Mouse (Mus musculus): ENCODE measurements around the gene Primpol. TPM values are rescaled to one million over a fixed set of nuclear protein-coding genes. Genes with fewer than 3 reads are reported as not detected.

Gene Primpol
- polyA plus RNA-seq, 1 experiment from 2014 or later, result 10.7 TPM

GRCm38 (mm10) chr8:46562333-46562732 is 54.7 kb downstream of the Primpol start:
- WGBS, result 82% methylated on average over 16 of the region's 16 CpGs
- Histone ChIP-seq H3K27ac (replicated peaks in 1 of 2; ENCODE audit: control insufficient read depth in 1 of 2, insufficient read depth in 1 of 2, low read depth in 2 of 2, low read length in 2 of 2) (no peak overlapping the region), H3K4me3 (ENCODE audit: control insufficient read depth in 1 of 2, insufficient read depth in 1 of 2, low read depth in 1 of 2, low read length in 2 of 2) (no peak overlapping the region), H3K36me3 (ENCODE audit: control insufficient read depth, insufficient read depth, low read length) (peaks cover 34% of the 10 kb centered on the region), H3K9ac (ENCODE audit: low read length) (no peak overlapping the region), H3K4me1 (ENCODE audit: control insufficient read depth in 2 of 2, insufficient read depth in 2 of 2, low read length in 2 of 2) (no peaks in the 10 kb centered on the region; a peak in 1 of 4 replicates), H3K27me3 (ENCODE audit: control insufficient read depth, insufficient read depth, low read length) (no peaks in the 10 kb centered on the region), H3K4me2 (ENCODE audit: low read length) (no peak overlapping the region), H3K9me3 (ENCODE audit: control insufficient read depth, low read length) (no peaks in the 10 kb centered on the region)
- ATAC-seq (ENCODE audit: insufficient number of reproducible peaks, insufficient read depth, low FRiP score, low read depth), result no peak

- ATAC-seq (ENCODE audit: insufficient number of reproducible peaks, insufficient read depth, low FRiP score, low read depth), result no peak
- Histone ChIP-seq H3K27ac (replicated peaks in 1 of 2; ENCODE audit: control insufficient read depth in 1 of 2, insufficient read depth in 1 of 2, low read depth in 2 of 2, low read length in 2 of 2) (no peak overlapping the region), H3K4me3 (ENCODE audit: control insufficient read depth in 1 of 2, insufficient read depth in 1 of 2, low read depth in 1 of 2, low read length in 2 of 2) (no peak overlapping the region), H3K4me1 (ENCODE audit: control insufficient read depth in 2 of 2, insufficient read depth in 2 of 2, low read length in 2 of 2) (no peaks in the 10 kb centered on the region; a peak in 1 of 4 replicates), H3K36me3 (ENCODE audit: control insufficient read depth, insufficient read depth, low read length) (peaks cover 41% of the 10 kb centered on the region), H3K9me3 (ENCODE audit: control insufficient read depth, low read length) (no peaks in the 10 kb centered on the region), H3K4me2 (ENCODE audit: low read length) (no peak overlapping the region), H3K9ac (ENCODE audit: low read length) (no peak overlapping the region), H3K27me3 (ENCODE audit: control insufficient read depth, insufficient read depth, low read length) (no peaks in the 10 kb centered on the region)
- 79% methylated on average over 6 of the region's 6 CpGs for WGBS
Measured at GRCm38 (mm10) chr8:46559428-46559827, 57.6 kb downstream of the Primpol start.

- H3K4me2 ChIP-seq (ENCODE audit: low read length), result peak overlapping the region; percentile 74
- WGBS, result 4% methylated on average over 10 of the region's 10 CpGs
- peak overlapping the region; percentile 67 for H3K9ac ChIP-seq (ENCODE audit: low read length)
- no peak for ATAC-seq (ENCODE audit: insufficient number of reproducible peaks, insufficient read depth, low FRiP score, low read depth)
- H3K27me3 ChIP-seq (ENCODE audit: control insufficient read depth, insufficient read depth, low read length), result no peaks in the 10 kb centered on the region
- no peaks in the 10 kb centered on the region for H3K9me3 ChIP-seq (ENCODE audit: control insufficient read depth, low read length)
- H3K4me1 ChIP-seq (ENCODE audit: control insufficient read depth in 2 of 2, insufficient read depth in 2 of 2, low read length in 2 of 2), result peaks cover 5 to 7% of the 10 kb centered on the region in 2 experiments; a peak in 3 of 4 replicates
- no peak overlapping the region for H3K27ac ChIP-seq (replicated peaks in 1 of 2; ENCODE audit: control insufficient read depth in 1 of 2, insufficient read depth in 1 of 2, low read depth in 2 of 2, low read length in 2 of 2)
- peaks cover 15% of the 10 kb centered on the region for H3K36me3 ChIP-seq (ENCODE audit: control insufficient read depth, insufficient read depth, low read length)
- H3K4me3 ChIP-seq (ENCODE audit: control insufficient read depth in 1 of 2, insufficient read depth in 1 of 2, low read depth in 1 of 2, low read length in 2 of 2), result peak overlapping the region; percentile 54 to 91
Measured at GRCm38 (mm10) chr8:46552441-46552765, 64.6 kb downstream of the Primpol start.

GRCm38 (mm10) chr8:46551615-46552440 is 65.2 kb downstream of the Primpol start, which contains the start of gene Cenpu:
Gene Cenpu, plus strand, starts transcription at chr8:46552028.
- ATAC-seq (ENCODE audit: insufficient number of reproducible peaks, insufficient read depth, low FRiP score, low read depth), result peak; percentile 96
- Histone ChIP-seq H3K4me1 (ENCODE audit: control insufficient read depth in 2 of 2, insufficient read depth in 2 of 2, low read length in 2 of 2) (peaks cover 6 to 10% of the 10 kb centered on the region in 2 experiments), H3K36me3 (ENCODE audit: control insufficient read depth, insufficient read depth, low read length) (peaks cover 9% of the 10 kb centered on the region; the same call in 1 of the 2 replicates), H3K27me3 (ENCODE audit: control insufficient read depth, insufficient read depth, low read length) (no peaks in the 10 kb centered on the region), H3K4me2 (ENCODE audit: low read length) (peak within 1 kb of the TSS; percentile 74), H3K9me3 (ENCODE audit: control insufficient read depth, low read length) (no peaks in the 10 kb centered on the region), H3K4me3 (ENCODE audit: control insufficient read depth in 1 of 2, insufficient read depth in 1 of 2, low read depth in 1 of 2, low read length in 2 of 2) (peak within 1 kb of the TSS; percentile 54 to 91), H3K27ac (replicated peaks in 1 of 2; ENCODE audit: control insufficient read depth in 1 of 2, insufficient read depth in 1 of 2, low read depth in 2 of 2, low read length in 2 of 2) (peak within 1 kb of the TSS; percentile 79 to 87), H3K9ac (ENCODE audit: low read length) (peak within 1 kb of the TSS; percentile 72)
- under 1% methylated on average over 50 of the region's 50 CpGs for WGBS

- H3K4me2 ChIP-seq (ENCODE audit: low read length), result peak overlapping the region; percentile 74
- H3K4me3 ChIP-seq (ENCODE audit: control insufficient read depth in 1 of 2, insufficient read depth in 1 of 2, low read depth in 1 of 2, low read length in 2 of 2), result peak overlapping the region in 1 of 2 experiments; percentile 54; a peak in 2 of 4 replicates
- peak overlapping the region; percentile 72 for H3K9ac ChIP-seq (ENCODE audit: low read length)
- H3K27ac ChIP-seq (replicated peaks in 1 of 2; ENCODE audit: control insufficient read depth in 1 of 2, insufficient read depth in 1 of 2, low read depth in 2 of 2, low read length in 2 of 2), result peak overlapping the region in 1 of 2 experiments; percentile 79; a peak in 2 of 4 replicates
- H3K27me3 ChIP-seq (ENCODE audit: control insufficient read depth, insufficient read depth, low read length), result no peaks in the 10 kb centered on the region
- WGBS, result 45% methylated on average over 4 of the region's 4 CpGs
- H3K4me1 ChIP-seq (ENCODE audit: control insufficient read depth in 2 of 2, insufficient read depth in 2 of 2, low read length in 2 of 2), result peaks cover 11 to 14% of the 10 kb centered on the region in 2 experiments
- H3K9me3 ChIP-seq (ENCODE audit: control insufficient read depth, low read length), result no peaks in the 10 kb centered on the region
- peaks cover 4% of the 10 kb centered on the region; the same call in 1 of the 2 replicates for H3K36me3 ChIP-seq (ENCODE audit: control insufficient read depth, insufficient read depth, low read length)
- ATAC-seq (ENCODE audit: insufficient number of reproducible peaks, insufficient read depth, low FRiP score, low read depth), result no peak
Measured at GRCm38 (mm10) chr8:46551029-46551428, 66.0 kb downstream of the Primpol start.

- 75% methylated on average over 8 of the region's 8 CpGs for WGBS
- no peaks in the 10 kb centered on the region for H3K36me3 ChIP-seq (ENCODE audit: control insufficient read depth, insufficient read depth, low read length)
- H3K9me3 ChIP-seq (ENCODE audit: control insufficient read depth, low read length), result no peaks in the 10 kb centered on the region
- H3K9ac ChIP-seq (ENCODE audit: low read length), result no peak overlapping the region
- H3K27me3 ChIP-seq (ENCODE audit: control insufficient read depth, insufficient read depth, low read length), result no peaks in the 10 kb centered on the region
- no peak overlapping the region for H3K4me2 ChIP-seq (ENCODE audit: low read length)
- H3K27ac ChIP-seq (replicated peaks in 1 of 2; ENCODE audit: control insufficient read depth in 1 of 2, insufficient read depth in 1 of 2, low read depth in 2 of 2, low read length in 2 of 2), result no peak overlapping the region
- peaks cover 13 to 14% of the 10 kb centered on the region in 2 experiments for H3K4me1 ChIP-seq (ENCODE audit: control insufficient read depth in 2 of 2, insufficient read depth in 2 of 2, low read length in 2 of 2)
- no peak for ATAC-seq (ENCODE audit: insufficient number of reproducible peaks, insufficient read depth, low FRiP score, low read depth)
- no peak overlapping the region for H3K4me3 ChIP-seq (ENCODE audit: control insufficient read depth in 1 of 2, insufficient read depth in 1 of 2, low read depth in 1 of 2, low read length in 2 of 2)
Measured at GRCm38 (mm10) chr8:46550058-46550457, 67.0 kb downstream of the Primpol start.

- no peaks in the 10 kb centered on the region for H3K9me3 ChIP-seq (ENCODE audit: control insufficient read depth, low read length)
- no peaks in the 10 kb centered on the region for H3K27me3 ChIP-seq (ENCODE audit: control insufficient read depth, insufficient read depth, low read length)
- no peak overlapping the region for H3K4me3 ChIP-seq (ENCODE audit: control insufficient read depth in 1 of 2, insufficient read depth in 1 of 2, low read depth in 1 of 2, low read length in 2 of 2)
- WGBS, result 52% methylated on average over 4 of the region's 4 CpGs
- no peak overlapping the region for H3K9ac ChIP-seq (ENCODE audit: low read length)
- no peak for ATAC-seq (ENCODE audit: insufficient number of reproducible peaks, insufficient read depth, low FRiP score, low read depth)
- peaks cover 7 to 8% of the 10 kb centered on the region in 2 experiments; a peak in 3 of 4 replicates for H3K4me1 ChIP-seq (ENCODE audit: control insufficient read depth in 2 of 2, insufficient read depth in 2 of 2, low read length in 2 of 2)
- H3K27ac ChIP-seq (replicated peaks in 1 of 2; ENCODE audit: control insufficient read depth in 1 of 2, insufficient read depth in 1 of 2, low read depth in 2 of 2, low read length in 2 of 2), result peak overlapping the region in 1 of 2 experiments; percentile 63; a peak in 1 of 4 replicates
- H3K4me2 ChIP-seq (ENCODE audit: low read length), result no peak overlapping the region
- H3K36me3 ChIP-seq (ENCODE audit: control insufficient read depth, insufficient read depth, low read length), result no peaks in the 10 kb centered on the region
Measured at GRCm38 (mm10) chr8:46547245-46547644, 69.8 kb downstream of the Primpol start.

Measured in heart, embryonic 14.5 days (tissue).